Mouse (Mus musculus) liver, adult 2 months (tissue): Measurements from ENCODE around the gene Dpy30.

Source experiments
- CTCF ChIP-seq: fragments of 200-500 bp; IDR thresholded peaks from 2 replicates; pipeline ENCODE4 v1.5.1; 2011; ENCODE audit warnings: low read depth, low read length, control low read depth
- POLR2A ChIP-seq: fragments of 200-500 bp; IDR thresholded peaks from 2 replicates; pipeline ENCODE4 v1.6.1; 2011; ENCODE audit warnings: low read length, control low read depth; ENCODE audit not compliant: insufficient read depth; ENCODE audit errors: extremely low read depth

- TF ChIP-seq CTCF (no peak), POLR2A (no peak)
These were observed 51.0 kb downstream of the Dpy30 start for GRCm38 (mm10) chr17:74272683-74273205.
